Mouse (Mus musculus) small intestine, adult 2 months (tissue): ENCODE measurements around the gene Klhl36.

ENCODE experiments used
- CTCF ChIP-seq: fragments of 200-500 bp; IDR thresholded peaks from 2 replicates; pipeline ENCODE4 v1.5.1; 2012; ENCODE audit warnings: low read depth, mild to moderate bottlenecking, control low read depth, inconsistent platforms, low read length, moderate library complexity, mixed read lengths; ENCODE audit not compliant: insufficient replicate concordance, insufficient read length; ENCODE audit errors: extremely low read depth
- POLR2A ChIP-seq: fragments of 200-500 bp; IDR thresholded peaks from 2 replicates; pipeline ENCODE4 v1.6.1; 2012; ENCODE audit warnings: low read depth, mild to moderate bottlenecking, control low read depth, inconsistent platforms, low read length, moderate library complexity

- no peak for TF ChIP-seq POLR2A
- TF ChIP-seq CTCF, result no peak
Measured at GRCm38 (mm10) chr8:119838983-119839340, 23.1 kb upstream of the Klhl36 start.
